Comparison of ENCODE assay signal across 1 mouse cellular context in the genomic region with DNA sequence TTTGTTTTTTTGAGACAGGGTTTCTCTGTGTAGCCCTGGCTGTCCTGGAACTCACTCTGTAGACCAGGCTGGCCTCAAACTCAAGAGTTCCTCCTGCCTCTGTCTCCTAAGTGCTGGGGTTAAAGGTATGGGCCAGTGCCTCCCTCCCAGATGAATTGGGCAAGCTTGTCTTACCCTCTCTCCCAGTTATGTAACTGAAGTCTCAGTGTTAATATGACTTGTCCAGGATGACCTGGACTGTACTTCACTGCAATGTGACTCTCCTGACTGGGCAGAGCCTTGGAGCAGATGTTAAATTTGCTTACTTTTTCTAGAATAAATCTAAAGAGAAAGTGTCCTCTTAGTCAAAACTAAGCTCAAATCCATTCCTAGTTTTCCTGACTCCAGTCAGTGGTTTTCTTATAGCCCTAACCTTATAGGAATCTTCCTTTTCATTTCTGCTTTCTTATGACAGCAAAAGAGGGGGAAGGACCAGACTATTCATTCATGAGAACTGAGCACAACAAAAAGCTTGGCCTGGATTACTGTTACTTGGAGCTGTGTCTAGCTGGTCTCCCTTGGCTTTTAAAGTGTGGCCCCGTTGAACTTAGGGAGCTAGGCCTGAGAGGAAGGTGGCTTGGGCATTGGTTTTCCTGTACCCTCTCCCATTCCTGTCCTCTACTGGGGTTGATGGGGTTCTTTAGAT.
TF ChIP-seq lines count a peak whose summit lies in the region.

No protein-coding gene starts in this region.

TF ChIP-seq in CH12.LX, 34 proteins besides CTCF, POLR2A, EP300 and RAD21 (continued from another document):
- TF ChIP-seq TCF12 (IDR thresholded peaks at IDR 0.05; ENCODE audit: low read depth, low read length), result no peak
- no peak for TF ChIP-seq PAX5 (IDR thresholded peaks at IDR 0.05; ENCODE audit: low read length)
- no peak for TF ChIP-seq POLR2AphosphoS2 (IDR thresholded peaks at IDR 0.05; ENCODE audit: low read depth, low read length)
- no peak for TF ChIP-seq MEF2A (IDR thresholded peaks at IDR 0.05; ENCODE audit: borderline replicate concordance, low read depth, low read length)
- no peak for TF ChIP-seq ZMIZ1 (IDR thresholded peaks at IDR 0.05; ENCODE audit: low read depth, low read length)
- TF ChIP-seq E2F4 (IDR thresholded peaks at IDR 0.05; ENCODE audit: insufficient replicate concordance, low read depth, low read length), result no peak
- TF ChIP-seq BHLHE40 (IDR thresholded peaks at IDR 0.05; ENCODE audit: low read depth, low read length), result no peak
